Mouse (Mus musculus) forebrain, embryonic 14.5 days (tissue): ENCODE data around the gene Tmub1. TPM values are rescaled to one million over a fixed set of nuclear protein-coding genes. Genes with fewer than 3 reads are reported as not detected.

Experiments used
- polyA plus RNA-seq: library from polyadenylated mRNA; unstranded; fragments of >200 nt; fragmentation: Nextera tagmentation; extraction: Ambion mirVana; gene quantifications from 2 replicates; pipeline ENCODE4 v1.2.1, GENCODE M21; 2014

Tmub1 gene
- polyA plus RNA-seq, 1 experiment from 2014 or later = 45.5 TPM

Other genes with a start within 250 kb of the Tmub1 start
- gene Kcnh2, start 96.2 kb downstream of the Tmub1 start, polyA plus RNA-seq = 4.7 and 5.2 TPM in 2 replicates
- 4.6 and 7.6 TPM in 2 replicates for gene Nos3, start 83.0 kb downstream of the Tmub1 start, polyA plus RNA-seq
- gene Atg9b, start 55.7 kb downstream of the Tmub1 start, polyA plus RNA-seq = 0.48 and 0.74 TPM in 2 replicates
- gene Abcb8, start 54.2 kb downstream of the Tmub1 start, polyA plus RNA-seq = 37.1 and 43.1 TPM in 2 replicates
- not detected in 2 replicates for gene Asic3, start 34.5 kb downstream of the Tmub1 start, polyA plus RNA-seq
- gene Cdk5, start 24.3 kb downstream of the Tmub1 start, polyA plus RNA-seq = 106 and 113 TPM in 2 replicates
- gene Slc4a2, start 24.0 kb downstream of the Tmub1 start, polyA plus RNA-seq = 11.5 and 14.6 TPM in 2 replicates
- 89.3 and 94.3 TPM in 2 replicates for gene Fastk, start 2.6 kb downstream of the Tmub1 start, polyA plus RNA-seq
- 47.5 and 49.5 TPM in 2 replicates for gene Agap3, start 4.3 kb upstream of the Tmub1 start, polyA plus RNA-seq
- 0.49 and 0.51 TPM in 2 replicates for gene Gbx1, start 79.3 kb upstream of the Tmub1 start, polyA plus RNA-seq
- gene Asb10, start 93.1 kb upstream of the Tmub1 start, polyA plus RNA-seq = 0.09 and 0.17 TPM in 2 replicates
- gene 4931409K22Rik, start 109.0 kb upstream of the Tmub1 start, polyA plus RNA-seq = 0.06 and 0.09 TPM in 2 replicates
- 111 and 112 TPM in 2 replicates for gene Abcf2, start 129.6 kb upstream of the Tmub1 start, polyA plus RNA-seq
- gene Chpf2, start 138.9 kb upstream of the Tmub1 start, polyA plus RNA-seq = 10.6 and 13.8 TPM in 2 replicates
- 170 and 177 TPM in 2 replicates for gene Smarcd3, start 176.6 kb upstream of the Tmub1 start, polyA plus RNA-seq
- 59.8 and 65.3 TPM in 2 replicates for gene Nub1, start 237.7 kb upstream of the Tmub1 start, polyA plus RNA-seq